Mouse (Mus musculus): ENCODE data around the gene Gas2l1. TPM values are rescaled to one million over a fixed set of nuclear protein-coding genes. Genes with fewer than 3 reads are reported as not detected.

Gas2l1 gene
- total and polyA plus RNA-seq, 3 experiments, result 41.1 to 89.0 TPM; not detected in 1

- TF ChIP-seq MAFK (IDR thresholded peaks at IDR 0.05; ENCODE audit: borderline replicate concordance, low read depth, low read length), result no peak
- TF ChIP-seq BHLHE40 (IDR thresholded peaks at IDR 0.05; ENCODE audit: borderline replicate concordance, low read depth, low read length), result no peak
Observed at GRCm38 (mm10) chr11:5099576-5100183, 34.6 kb upstream of the Gas2l1 start (continued).

GRCm38 (mm10) chr11:5098736-5099542, 33.8 kb upstream of the Gas2l1 start, which contains the start of the genes Rhbdd3 and Ewsr1:
Gene Rhbdd3 (plus strand): TSS chr11:5098926.
Gene Ewsr1 (minus strand): TSS chr11:5099266.
- Histone ChIP-seq H3K27me3 (ENCODE audit: control insufficient read depth in 1 of 2, insufficient read depth in 2 of 2, low read length in 2 of 2) (no peaks in the 10 kb centered on the region), H3K4me1 (ENCODE audit: control insufficient read depth in 1 of 2, insufficient read depth in 2 of 2, low read length in 2 of 2) (peaks cover 21 to 40% of the 10 kb centered on the region in 2 experiments), H3K9ac (ENCODE audit: control insufficient read depth, low read depth, low read length, poor library complexity, severe bottlenecking) (peak within 1 kb of the TSS; percentile 99)
- TF ChIP-seq ZC3H11A (IDR thresholded peaks at IDR 0.05; ENCODE audit: low read depth, low read length), result no peak
- TF ChIP-seq USF1 (IDR thresholded peaks at IDR 0.05; ENCODE audit: low read depth, low read length), result peak; percentile 74
- TF ChIP-seq NRF1 (IDR thresholded peaks at IDR 0.05; ENCODE audit: insufficient read depth, low read depth, low read length, poor library complexity, severe bottlenecking), result peak; percentile 86
- TF ChIP-seq CTCF (IDR thresholded peaks at IDR 0.05 in 2 of 3, conservative IDR thresholded peaks at IDR 0.05 in 1 of 3; ENCODE audit: control insufficient read depth in 1 of 3, insufficient read depth in 1 of 3, low read depth in 2 of 3, low read length in 3 of 3, poor library complexity in 1 of 3, severe bottlenecking in 1 of 3), result 0 out of 6 replicates have a peak, but pooled peaks of 1 of the 3 experiments have one; percentile 3
- peak; percentile 63; the same call in 1 of the 2 replicates for TF ChIP-seq MAFK (IDR thresholded peaks at IDR 0.05; ENCODE audit: borderline replicate concordance, low read depth, low read length)
- TF ChIP-seq E2F4 (IDR thresholded peaks at IDR 0.05; ENCODE audit: borderline replicate concordance, low read depth, low read length), result 0 out of 2 replicates have a peak, but pooled peaks have one; percentile 35
- TF ChIP-seq TBP (IDR thresholded peaks at IDR 0.05; ENCODE audit: low read depth, low read length), result peak; percentile 86
- peak; percentile 77 for TF ChIP-seq ETS1 (IDR thresholded peaks at IDR 0.05; ENCODE audit: low read depth, low read length)
- no peak; the same call in 1 of the 2 replicates for TF ChIP-seq KAT2A (conservative IDR thresholded peaks at IDR 0.05; ENCODE audit: low read depth, low read length)
- TF ChIP-seq MXI1 (IDR thresholded peaks at IDR 0.05; ENCODE audit: low read depth, low read length), result peak; percentile 62; the same call in 1 of the 2 replicates
- TF ChIP-seq ZKSCAN1 (IDR thresholded peaks at IDR 0.05; ENCODE audit: low read depth, low read length), result no peak
- no peak for TF ChIP-seq USF2 (IDR thresholded peaks at IDR 0.05; ENCODE audit: borderline replicate concordance in 1 of 2, insufficient read depth in 1 of 2, low read depth in 1 of 2, low read length in 2 of 2)
- TF ChIP-seq SMC3 (IDR thresholded peaks at IDR 0.05; ENCODE audit: low read depth, low read length), result no peak
- TF ChIP-seq POLR2AphosphoS5 (IDR thresholded peaks at IDR 0.05; ENCODE audit: borderline replicate concordance, low read depth, low read length), result 0 out of 2 replicates have a peak, but pooled peaks have one; percentile 51
- TF ChIP-seq POLR2AphosphoS2 (IDR thresholded peaks at IDR 0.05; ENCODE audit: low read length), result no peak; the same call in 1 of the 2 replicates
- TF ChIP-seq SIN3A (IDR thresholded peaks at IDR 0.05; ENCODE audit: low read length), result peak; percentile 91
- no peak for TF ChIP-seq TAL1 (IDR thresholded peaks at IDR 0.05; ENCODE audit: low read length)
- TF ChIP-seq MYB (IDR thresholded peaks at IDR 0.05; ENCODE audit: low read depth, low read length), result peak; percentile 38; the same call in 1 of the 2 replicates
- no peak for TF ChIP-seq UBTF (IDR thresholded peaks at IDR 0.05; ENCODE audit: borderline replicate concordance, insufficient read depth, low read depth, low read length)
- TF ChIP-seq MYC (IDR thresholded peaks at IDR 0.05; ENCODE audit: low read depth, low read length), result no peak; the same call in 1 of the 2 replicates
- TF ChIP-seq BHLHE40 (IDR thresholded peaks at IDR 0.05; ENCODE audit: borderline replicate concordance, low read depth, low read length), result no peak; the same call in 1 of the 2 replicates
- TF ChIP-seq RCOR1 (IDR thresholded peaks at IDR 0.05; ENCODE audit: low read depth, low read length), result no peak
- TF ChIP-seq RAD21 (IDR thresholded peaks at IDR 0.05; ENCODE audit: low read depth, low read length), result no peak
- peak; percentile 99 for TF ChIP-seq CHD1 (IDR thresholded peaks at IDR 0.05; ENCODE audit: low read depth, low read length)
- peak; percentile 82 for TF ChIP-seq HCFC1 (IDR thresholded peaks at IDR 0.05; ENCODE audit: low read depth, low read length)
- TF ChIP-seq JUND (IDR thresholded peaks at IDR 0.05; ENCODE audit: low read depth, low read length), result no peak
- peak; percentile 29; the same call in 1 of the 2 replicates for TF ChIP-seq ELF1 (IDR thresholded peaks at IDR 0.05; ENCODE audit: low read depth, low read length)
- peak; percentile 85 for TF ChIP-seq MAX (IDR thresholded peaks at IDR 0.05; ENCODE audit: low read length)
- peak; percentile 68; the same call in 1 of the 2 replicates for TF ChIP-seq TCF12 (IDR thresholded peaks at IDR 0.05; ENCODE audit: low read depth, low read length)
- TF ChIP-seq NELFE (IDR thresholded peaks at IDR 0.05; ENCODE audit: low read depth, low read length), result peak; percentile 52; the same call in 1 of the 2 replicates

More at GRCm38 (mm10) chr11:5098736-5099542, 33.8 kb upstream of the Gas2l1 start, which contains the start of the genes Rhbdd3 and Ewsr1:
- peak; percentile 98 for DNase-seq (ENCODE audit: low read depth, low spot score)
- no peaks in the 10 kb centered on the region for H3K9me3 ChIP-seq (replicated peaks; ENCODE audit: insufficient read depth, low read length)
- H3K27ac ChIP-seq (ENCODE audit: control insufficient read depth, low read depth, low read length), result peak within 1 kb of the TSS; percentile 97
- H3K4me3 ChIP-seq (ENCODE audit: control insufficient read depth in 1 of 2, insufficient read depth in 1 of 2, low read depth in 2 of 2, low read length in 2 of 2), result peak within 1 kb of the TSS; percentile 90 to 94
- H3K36me3 ChIP-seq (ENCODE audit: control insufficient read depth in 1 of 2, insufficient read depth in 2 of 2, low read length in 2 of 2), result peaks cover 13 to 58% of the 10 kb centered on the region in 2 experiments
- H3K79me2 ChIP-seq (ENCODE audit: control insufficient read depth, insufficient read depth, low read length, poor library complexity), result peaks cover 74% of the 10 kb centered on the region
